Mouse (Mus musculus): ENCODE measurements around the gene Rps2.

Gene Rps2

GRCm38 (mm10) chr17:24769146-24769545 lies 51.2 kb downstream of the Rps2 start:
- no peak for DNase-seq (ENCODE audit: low read depth)
